Mouse (Mus musculus) lung, postnatal 0 days (tissue): Measurements from ENCODE around the gene Gm498.

ENCODE experiments used
- CTCF ChIP-seq: IDR thresholded peaks from 2 replicates; pipeline ENCODE4 v1.5.1; 2016; ENCODE audit warnings: antibody characterized with exemption, mild to moderate bottlenecking
- EP300 ChIP-seq: IDR thresholded peaks from 2 replicates; pipeline ENCODE4 v1.6.1; 2016; ENCODE audit warnings: antibody characterized with exemption, mild to moderate bottlenecking, control low read depth

- no peak for TF ChIP-seq CTCF
- no peak for TF ChIP-seq EP300
Measured at GRCm38 (mm10) chr7:143821241-143821640, 45.4 kb upstream of the Gm498 start.
